Mouse (Mus musculus) heart, embryonic 11.5 days (tissue): Measurements from ENCODE around the gene Olfr873. TPM values are rescaled to one million over a fixed set of nuclear protein-coding genes. Genes with fewer than 3 reads are reported as not detected.
"Not testable (repeated sequence)": the region's sequence is repeated elsewhere in the genome, so short reads cannot be mapped to it uniquely, and the experiment has no call there.

ENCODE experiments used
- ATAC-seq: fragments of 200-750 bp; cut with Nextera tagmentation; replicated peaks from 2 replicates; pipeline ENCODE4 v1.8.0; 2017; ENCODE audit warnings: moderate library complexity; ENCODE audit not compliant: insufficient number of reproducible peaks, low FRiP score, low TSS enrichment
- H3K27ac ChIP-seq: fragments of 300-500 bp; sonication (generic); 2 replicates; pipeline ENCODE4 v1.5.1; 2014; ENCODE audit warnings: mild to moderate bottlenecking, low read depth, low read length
- H3K27me3 ChIP-seq: fragments of 300-500 bp; sonication (generic); 2 replicates; pipeline ENCODE4 v1.6.1; 2014; ENCODE audit warnings: mild to moderate bottlenecking, low read length, mixed read lengths; ENCODE audit not compliant: control insufficient read depth, insufficient read depth
- H3K36me3 ChIP-seq: fragments of 300-500 bp; sonication (generic); 2 replicates; pipeline ENCODE4 v1.6.1; 2014; ENCODE audit warnings: mild to moderate bottlenecking, low read length, moderate library complexity, mixed read lengths; ENCODE audit not compliant: control insufficient read depth, insufficient read depth
- H3K4me1 ChIP-seq: fragments of 300-500 bp; sonication (generic); 2 replicates; pipeline ENCODE4 v1.6.1; 2014; ENCODE audit warnings: low read length; ENCODE audit not compliant: control insufficient read depth, insufficient read depth
- H3K4me2 ChIP-seq: fragments of 300-500 bp; sonication (generic); 2 replicates; pipeline ENCODE4 v1.6.1; 2014; ENCODE audit warnings: mild to moderate bottlenecking, moderate library complexity
- H3K4me3 ChIP-seq: fragments of 300-500 bp; sonication (generic); 2 replicates; pipeline ENCODE4 v1.5.1; 2014; ENCODE audit warnings: low read depth, low read length
- H3K9ac ChIP-seq: fragments of 300-500 bp; sonication (generic); 2 replicates; pipeline ENCODE4 v1.6.1; 2014; ENCODE audit warnings: mild to moderate bottlenecking, low read depth, low read length, moderate library complexity
- H3K9me3 ChIP-seq: fragments of 300-500 bp; sonication (generic); replicated peaks from 2 replicates; pipeline ENCODE4 v1.6.1; 2016; ENCODE audit warnings: low read length; ENCODE audit not compliant: control insufficient read depth
- WGBS: fragments of 180-500 bp; shearing (Covaris S2); extraction: QIAGEN DNeasy Blood & Tissue Kit; methylation state at CpG from one replicate; pipeline ENCODE4 v1.1.7; 2014; ENCODE audit not compliant: insufficient replicate concordance; 5-methylcytosine and 5-hydroxymethylcytosine counted together
- polyA plus RNA-seq: library from polyadenylated mRNA; unstranded; fragments of >200 nt; fragmentation: Nextera tagmentation; extraction: Ambion mirVana; gene quantifications from 2 replicates; pipeline ENCODE4 v1.2.1, GENCODE M21; 2014

Gene Olfr873
- not detected in 2 replicates for polyA plus RNA-seq

GRCm38 (mm10) chr9:20298232-20298631 is at the start of gene Olfr873:
Olfr873 (plus strand) TSS chr9:20298532.
- Histone ChIP-seq H3K4me1 (no peaks in the 10 kb centered on the region), H3K9ac (no peak within 1 kb of the TSS), H3K4me3 (no peak within 1 kb of the TSS), H3K27me3 (no peaks in the 10 kb centered on the region), H3K4me2 (no peak within 1 kb of the TSS), H3K36me3 (no peaks in the 10 kb centered on the region), H3K9me3 (no peaks in the 10 kb centered on the region), H3K27ac (no peak within 1 kb of the TSS)
- WGBS = 67% methylated on average over 1 of the region's 1 CpGs
- ATAC-seq = no peak

GRCm38 (mm10) chr9:20282051-20282450 is 16.3 kb upstream of the Olfr873 start, which contains the start of gene Olfr39:
Olfr39 (plus strand) TSS chr9:20282351.
- Histone ChIP-seq H3K9ac (no peak within 1 kb of the TSS), H3K27me3 (no peaks in the 10 kb centered on the region), H3K4me2 (no peak within 1 kb of the TSS), H3K9me3 (no peaks in the 10 kb centered on the region), H3K4me3 (no peak within 1 kb of the TSS), H3K4me1 (no peaks in the 10 kb centered on the region), H3K36me3 (no peaks in the 10 kb centered on the region), H3K27ac (no peak within 1 kb of the TSS)
- no peak for ATAC-seq
- 69% methylated on average over 1 of the region's 1 CpGs for WGBS

- not testable (repeated sequence) for ATAC-seq, H3K9me3 ChIP-seq, H3K27ac ChIP-seq, H3K36me3 ChIP-seq, H3K27me3 ChIP-seq, H3K4me3 ChIP-seq, H3K9ac ChIP-seq, H3K4me1 ChIP-seq, H3K4me2 ChIP-seq
- WGBS = 74% methylated on average over 5 of the region's 5 CpGs
These were observed 2.8 kb upstream of the Olfr873 start for GRCm38 (mm10) chr9:20295562-20295961.

GRCm38 (mm10) chr9:20335994-20336393 is 37.7 kb downstream of the Olfr873 start, which contains the start of gene Olfr18:
Olfr18 (minus strand) TSS chr9:20336094.
- no peak within 1 kb of the TSS for H3K4me3 ChIP-seq
- no peak for ATAC-seq
- no peak within 1 kb of the TSS for H3K9ac ChIP-seq
- H3K4me2 ChIP-seq = no peak within 1 kb of the TSS
- H3K4me1 ChIP-seq = no peaks in the 10 kb centered on the region
- no peaks in the 10 kb centered on the region for H3K36me3 ChIP-seq
- H3K9me3 ChIP-seq = no peaks in the 10 kb centered on the region
- no peak within 1 kb of the TSS for H3K27ac ChIP-seq
- no peaks in the 10 kb centered on the region for H3K27me3 ChIP-seq

- no peak overlapping the region for H3K9ac ChIP-seq
- no peak overlapping the region for H3K4me2 ChIP-seq
- WGBS = 84% methylated on average over 4 of the region's 4 CpGs
- no peaks in the 10 kb centered on the region for H3K27me3 ChIP-seq
- H3K4me3 ChIP-seq = no peak overlapping the region
- H3K9me3 ChIP-seq = peaks cover 6% of the 10 kb centered on the region; the same call in 1 of the 2 replicates
- ATAC-seq = no peak
- no peak overlapping the region for H3K27ac ChIP-seq
- H3K4me1 ChIP-seq = no peaks in the 10 kb centered on the region
- H3K36me3 ChIP-seq = peaks cover 21% of the 10 kb centered on the region
These were observed 50.2 kb downstream of the Olfr873 start for GRCm38 (mm10) chr9:20348501-20348900.

Other genes starting within 250 kb of the Olfr873 start
- gene Olfr867, start 241.0 kb upstream of the Olfr873 start, polyA plus RNA-seq = not detected in 2 replicates
- gene Olfr868, start 199.9 kb upstream of the Olfr873 start, polyA plus RNA-seq = not detected in 2 replicates
- not detected in 2 replicates for gene Olfr869, start 169.5 kb upstream of the Olfr873 start, polyA plus RNA-seq
- gene Olfr870, start 124.5 kb upstream of the Olfr873 start, polyA plus RNA-seq = not detected in 2 replicates
- gene Olfr871, start 86.3 kb upstream of the Olfr873 start, polyA plus RNA-seq = not detected in 2 replicates
- not detected in 2 replicates for gene Olfr872, start 61.4 kb upstream of the Olfr873 start, polyA plus RNA-seq
- gene Olfr39, start 16.2 kb upstream of the Olfr873 start, polyA plus RNA-seq = not detected in 2 replicates
- gene Olfr18, start 37.6 kb downstream of the Olfr873 start, polyA plus RNA-seq = 0.10 TPM in 1 of 2 replicates, not detected in the other
- 26.0 and 27.0 TPM in 2 replicates for gene Zfp560, start 86.6 kb downstream of the Olfr873 start, polyA plus RNA-seq
- gene Zfp26, start 161.6 kb downstream of the Olfr873 start, polyA plus RNA-seq = 14.1 and 16.4 TPM in 2 replicates
- gene Zfp426, start 194.2 kb downstream of the Olfr873 start, polyA plus RNA-seq = 16.4 and 17.1 TPM in 2 replicates
- gene Zfp266, start 222.9 kb downstream of the Olfr873 start, polyA plus RNA-seq = 50.7 and 56.7 TPM in 2 replicates